Mouse (Mus musculus) adrenal gland, adult 8-10 months (tissue): ENCODE data around the gene Slc7a1. TPM values are rescaled to one million over a fixed set of nuclear protein-coding genes. Genes with fewer than 3 reads are reported as not detected.
"Not testable (repeated sequence)": the region's sequence is repeated elsewhere in the genome, so short reads cannot be mapped to it uniquely, and the experiment has no call there.

ENCODE experiments used
- DNase-seq: peaks from one replicate; pipeline ENCODE4 v3.0.0; 2022
- total RNA-seq, 4 experiments: library from RNA; stranded (reverse); gene quantifications; 2 replicates each; pipeline ENCODE4 v1.2.4; 2022

The Slc7a1 gene
- total RNA-seq, 4 experiments from 2014 or later: 86.6 to 129 (median 106) TPM

GRCm38 (mm10) chr5:148366455-148366854, 33.2 kb downstream of the Slc7a1 start:
- DNase-seq: no peak

GRCm38 (mm10) chr5:148363441-148364113, 36.1 kb downstream of the Slc7a1 start:
- no peak for DNase-seq

- no peak for DNase-seq
Observed at GRCm38 (mm10) chr5:148362296-148362695, 37.4 kb downstream of the Slc7a1 start.

- no peak for DNase-seq
Observed at GRCm38 (mm10) chr5:148361759-148362010, 38.0 kb downstream of the Slc7a1 start.

GRCm38 (mm10) chr5:148360922-148361758, 38.6 kb downstream of the Slc7a1 start:
- DNase-seq: peak; percentile 76

GRCm38 (mm10) chr5:148359131-148359530, 40.6 kb downstream of the Slc7a1 start:
- no peak for DNase-seq

- DNase-seq: no peak
Observed at GRCm38 (mm10) chr5:148357168-148357567, 42.5 kb downstream of the Slc7a1 start.

GRCm38 (mm10) chr5:148355822-148356221, 43.9 kb downstream of the Slc7a1 start:
- no peak for DNase-seq

- no peak for DNase-seq
Observed at GRCm38 (mm10) chr5:148354536-148354935, 45.2 kb downstream of the Slc7a1 start.

GRCm38 (mm10) chr5:148353429-148353828, 46.3 kb downstream of the Slc7a1 start:
- DNase-seq: no peak

GRCm38 (mm10) chr5:148349327-148350011, 50.2 kb downstream of the Slc7a1 start:
- peak; percentile 63 for DNase-seq

- no peak for DNase-seq
Observed at GRCm38 (mm10) chr5:148348153-148348552, 51.6 kb downstream of the Slc7a1 start.

GRCm38 (mm10) chr5:148346543-148346942, 53.2 kb downstream of the Slc7a1 start:
- DNase-seq: no peak

- no peak for DNase-seq
Observed at GRCm38 (mm10) chr5:148344374-148344773, 55.3 kb downstream of the Slc7a1 start.

GRCm38 (mm10) chr5:148342061-148342741, 57.5 kb downstream of the Slc7a1 start:
- no peak for DNase-seq

- DNase-seq: no peak
Observed at GRCm38 (mm10) chr5:148339126-148339525, 60.6 kb downstream of the Slc7a1 start.

GRCm38 (mm10) chr5:148332622-148332974, 67.1 kb downstream of the Slc7a1 start:
- DNase-seq: peak; percentile 58

GRCm38 (mm10) chr5:148331926-148332621, 67.6 kb downstream of the Slc7a1 start:
- no peak for DNase-seq

- DNase-seq: no peak
Observed at GRCm38 (mm10) chr5:148331229-148331776, 68.4 kb downstream of the Slc7a1 start.

- no peak for DNase-seq
Observed at GRCm38 (mm10) chr5:148328982-148329381, 70.7 kb downstream of the Slc7a1 start.

GRCm38 (mm10) chr5:148326295-148326694, 73.4 kb downstream of the Slc7a1 start:
- DNase-seq: not testable (repeated sequence)

- DNase-seq: no peak
Observed at GRCm38 (mm10) chr5:148325317-148325885, 74.3 kb downstream of the Slc7a1 start.
